Mouse (Mus musculus) macrophage (primary cell): ENCODE measurements at regions not wholly inside any gene's neighbourhood (a gene's known extent, or its start where the extent isn't known, plus 50 kb on each side); places are given as distances from the start of the nearest gene placed in this dataset.
A peak's percentile ranks its signal among the peaks of the same experiment; 100 is the strongest.

Experiments
- H3K27ac ChIP-seq: fragments of 350-480 bp; formaldehyde crosslinking; 2 replicates; pipeline ENCODE4 v1.9.0; 2021
- H3K36me3 ChIP-seq: fragments of 350-480 bp; formaldehyde crosslinking; 2 replicates; pipeline ENCODE4 v1.9.0; 2021; ENCODE audit errors: inconsistent target
- H3K4me3 ChIP-seq: fragments of 350-480 bp; formaldehyde crosslinking; 2 replicates; pipeline ENCODE4 v1.9.0; 2021; ENCODE audit errors: inconsistent target
- H3K79me2 ChIP-seq: fragments of 350-480 bp; formaldehyde crosslinking; 2 replicates; pipeline ENCODE4 v1.9.0; 2021; ENCODE audit errors: inconsistent target
- WGBS: methylation state at CpG from one replicate; pipeline ENCODE4 v1.1.7; 2026; ENCODE audit warnings: inconsistent platforms; ENCODE audit not compliant: missing documents; 5-methylcytosine and 5-hydroxymethylcytosine counted together

DNA sequence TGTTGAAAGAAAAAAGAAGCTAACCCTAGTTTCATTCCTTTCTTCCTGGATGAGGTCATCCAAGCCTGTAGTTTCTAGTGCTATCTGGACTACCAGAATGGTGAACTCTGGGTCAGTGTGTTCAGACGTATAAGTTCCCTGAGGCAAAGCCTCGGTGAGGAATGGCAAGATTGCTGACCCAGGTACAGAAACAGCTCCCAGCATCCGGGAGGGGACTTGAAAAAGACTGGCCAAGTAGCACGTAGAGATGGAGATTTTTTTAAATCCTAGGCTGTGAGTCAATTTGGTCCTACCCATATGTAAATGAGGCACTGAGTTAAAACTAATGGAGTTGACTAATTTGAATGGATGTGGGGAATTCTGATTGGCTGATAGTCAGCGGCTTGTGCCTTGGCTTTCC is 55.0 kb upstream of the Gm11084 start:
- Histone ChIP-seq H3K79me2 (no peaks in the 10 kb centered on the region), H3K36me3 (no peaks in the 10 kb centered on the region), H3K27ac (peak overlapping the region; percentile 91), H3K4me3 (no peak overlapping the region)
- 26% methylated on average over 5 of the region's 5 CpGs for WGBS

DNA sequence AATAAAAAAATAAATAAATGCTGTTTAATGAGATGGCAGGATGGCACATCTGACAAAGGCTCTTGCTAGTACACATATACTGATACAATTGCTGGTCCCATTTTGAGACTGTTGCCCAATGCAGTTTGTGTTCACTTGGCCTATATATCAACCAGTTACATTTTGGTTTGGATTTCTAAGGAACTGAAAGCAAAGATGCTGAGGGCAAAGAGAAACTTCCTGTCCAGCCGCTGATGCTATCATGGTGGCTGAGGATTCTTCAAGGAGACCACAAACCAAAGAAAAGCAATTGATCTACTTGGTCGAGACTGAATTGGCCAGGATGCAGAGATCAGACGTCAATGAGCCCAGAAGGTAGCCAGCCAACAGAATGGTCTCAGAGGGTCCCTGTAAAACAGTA is 53.5 kb upstream of the Gm11084 start:
- Histone ChIP-seq H3K36me3 (no peaks in the 10 kb centered on the region), H3K79me2 (no peaks in the 10 kb centered on the region), H3K4me3 (no peak overlapping the region), H3K27ac (peak overlapping the region; percentile 91)
- 2% methylated on average over 3 of the region's 3 CpGs for WGBS

- WGBS = 4% methylated on average over 2 of the region's 2 CpGs
These were observed 52.8 kb upstream of the Gm11084 start for GRCm38 (mm10) chr2:73039300-73039699.

GRCm38 (mm10) chr2:73038290-73038732 is 51.8 kb upstream of the Gm11084 start:
- Histone ChIP-seq H3K79me2 (no peaks in the 10 kb centered on the region), H3K4me3 (no peak overlapping the region; the same call in 1 of the 2 replicates), H3K36me3 (no peaks in the 10 kb centered on the region), H3K27ac (peak overlapping the region; percentile 91)
- WGBS = 53% methylated on average over 16 of the region's 16 CpGs

More at GRCm38 (mm10) chr2:73039300-73039699, 52.8 kb upstream of the Gm11084 start:
- H3K79me2 ChIP-seq = no peaks in the 10 kb centered on the region
- no peak overlapping the region for H3K4me3 ChIP-seq
- no peaks in the 10 kb centered on the region for H3K36me3 ChIP-seq
- H3K27ac ChIP-seq = peak overlapping the region; percentile 91

DNA sequence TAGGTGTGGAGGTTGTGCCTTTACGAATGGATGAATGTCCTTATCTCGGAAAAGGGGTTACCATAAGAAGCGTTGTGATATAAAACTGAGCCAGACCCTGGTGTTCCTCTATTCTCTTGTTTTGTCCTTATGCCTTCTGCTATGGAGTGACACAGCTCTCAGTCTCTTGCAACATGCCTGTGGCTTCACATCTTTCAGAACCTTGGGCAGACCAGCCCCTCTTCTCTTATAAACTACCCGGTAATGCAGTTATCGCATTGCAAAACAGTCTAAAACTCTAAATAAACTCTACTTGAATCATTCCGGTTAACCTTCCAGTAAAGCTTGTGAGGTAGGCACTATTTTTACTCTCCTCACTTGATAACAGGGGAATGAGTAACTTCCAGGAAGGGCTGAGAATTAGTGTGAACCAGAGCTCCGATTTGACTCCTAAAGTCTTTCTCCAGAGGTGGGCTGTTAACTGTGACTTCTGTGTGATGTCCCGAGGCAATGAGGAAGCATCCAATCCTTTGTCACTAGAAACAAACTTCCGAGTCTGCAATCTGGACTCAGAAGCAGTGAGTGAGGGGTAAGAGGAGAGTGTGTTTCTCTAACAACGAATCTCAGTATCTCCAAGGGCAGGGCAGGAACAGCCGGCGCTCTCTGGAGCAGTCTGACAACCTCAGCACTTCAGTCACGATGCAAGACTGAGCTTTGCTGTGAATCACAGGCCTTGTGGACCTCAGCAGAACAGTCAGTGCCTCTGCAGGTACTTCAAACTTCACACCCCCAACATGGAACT is 50.9 kb upstream of the Gm11084 start:
- no peaks in the 10 kb centered on the region for H3K79me2 ChIP-seq
- H3K4me3 ChIP-seq = peak overlapping the region; percentile 9; the same call in 1 of the 2 replicates
- H3K36me3 ChIP-seq = no peaks in the 10 kb centered on the region
- peak overlapping the region; percentile 91 for H3K27ac ChIP-seq
- 17% methylated on average over 13 of the region's 13 CpGs for WGBS
